Mouse (Mus musculus) spleen, adult 2 months (tissue): Measurements from ENCODE around the gene 9230102O04Rik.

ENCODE experiments used
- CTCF ChIP-seq: fragments of 200-500 bp; IDR thresholded peaks from 2 replicates; pipeline ENCODE4 v1.5.1; 2011; ENCODE audit warnings: mild to moderate bottlenecking, inconsistent platforms; ENCODE audit not compliant: insufficient read depth, insufficient read length, insufficient replicate concordance; ENCODE audit errors: extremely low read depth
- POLR2A ChIP-seq: fragments of 200-500 bp; IDR thresholded peaks from 2 replicates; pipeline ENCODE4 v1.6.1; 2011; ENCODE audit warnings: low read depth, low read length, inconsistent platforms

- TF ChIP-seq POLR2A (no peak), CTCF (no peak)
Measured at GRCm38 (mm10) chr2:9917602-9918001, 28.3 kb upstream of the 9230102O04Rik start.
